Mouse (Mus musculus): ENCODE results near the gene Btbd8. TPM values are rescaled to one million over a fixed set of nuclear protein-coding genes. Genes with fewer than 3 reads are reported as not detected.

The Btbd8 gene
- polyA plus RNA-seq, 1 experiment from 2014 or later: 3.7 TPM

DNA sequence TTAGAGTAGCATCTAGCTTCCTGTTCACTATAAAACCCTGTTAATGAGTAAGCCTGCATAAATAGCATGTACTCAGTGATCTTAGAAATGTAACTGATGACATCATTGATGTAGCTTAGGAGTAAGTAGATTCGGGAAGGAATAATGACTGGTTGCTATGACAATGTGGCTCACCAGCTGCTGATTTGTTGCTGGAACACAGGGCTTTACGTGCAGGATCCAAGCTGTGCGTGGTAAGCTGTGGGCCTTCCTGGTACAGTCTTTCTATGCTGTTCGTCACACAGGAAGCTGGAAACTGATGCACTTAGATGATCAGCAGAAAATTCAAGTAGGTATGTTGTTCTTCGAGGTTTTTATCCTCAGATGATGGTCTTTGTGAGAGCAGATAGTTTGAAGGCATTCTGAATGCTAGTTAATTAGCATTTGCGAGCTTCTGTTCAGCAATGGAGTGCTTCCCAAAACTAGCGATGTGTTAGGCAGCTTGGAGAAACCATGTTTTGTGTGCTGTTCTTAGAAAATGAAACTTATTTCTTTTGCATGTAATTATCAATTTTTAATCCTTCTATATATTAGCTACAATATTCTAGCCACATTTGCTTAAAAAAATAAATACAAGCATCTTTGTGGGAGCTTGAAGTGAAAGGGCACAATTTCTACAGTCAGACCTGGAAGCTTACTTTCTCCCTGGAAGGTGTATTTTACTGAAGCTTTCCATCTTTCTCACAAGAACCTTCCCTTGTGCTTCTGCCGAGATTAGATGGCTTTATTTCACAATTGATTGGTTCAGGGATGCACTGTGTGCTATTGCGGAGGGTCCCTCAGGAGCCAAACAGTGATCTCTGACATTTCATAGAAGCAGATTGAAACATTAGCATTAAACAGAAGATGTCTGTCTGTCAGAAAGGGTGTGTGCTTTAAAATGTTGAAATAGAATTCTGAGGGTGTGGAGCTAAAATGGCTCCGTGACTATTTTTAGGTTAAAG, 60.0 kb downstream of the Btbd8 start:
- Histone ChIP-seq H3K4me3 (no peak overlapping the region), H3K9ac (no peak overlapping the region), H3K9me3 (peaks cover 3% of the 10 kb centered on the region; the same call in 1 of the 2 replicates), H3K27me3 (replicated peaks) (no peaks in the 10 kb centered on the region), H3K36me3 (peaks cover 16% of the 10 kb centered on the region), H3K27ac (replicated peaks) (no peak overlapping the region), H3K4me1 (no peaks in the 10 kb centered on the region), H3K4me2 (no peak overlapping the region)
- WGBS: 74% methylated on average over 10 of the region's 10 CpGs
- ATAC-seq (ENCODE audit: extremely low read depth, insufficient number of reproducible peaks, low FRiP score, low TSS enrichment): no peak

GRCm38 (mm10) chr5:107498806-107499310, 61.1 kb downstream of the Btbd8 start:
- ATAC-seq (ENCODE audit: extremely low read depth, insufficient number of reproducible peaks, low FRiP score, low TSS enrichment): no peak
- 74% methylated on average over 5 of the region's 5 CpGs for WGBS
- Histone ChIP-seq H3K27ac (replicated peaks) (no peak overlapping the region), H3K4me1 (no peaks in the 10 kb centered on the region), H3K27me3 (replicated peaks) (no peaks in the 10 kb centered on the region), H3K4me3 (no peak overlapping the region), H3K4me2 (no peak overlapping the region), H3K9ac (no peak overlapping the region), H3K9me3 (peaks cover 3% of the 10 kb centered on the region; the same call in 1 of the 2 replicates), H3K36me3 (peaks cover 16% of the 10 kb centered on the region)

- H3K4me3 ChIP-seq: no peak overlapping the region
- no peak overlapping the region for H3K27ac ChIP-seq (replicated peaks)
- no peak for ATAC-seq (ENCODE audit: extremely low read depth, insufficient number of reproducible peaks, low FRiP score, low TSS enrichment)
- no peaks in the 10 kb centered on the region for H3K9me3 ChIP-seq
- 86% methylated on average over 5 of the region's 5 CpGs for WGBS
- no peak overlapping the region for H3K9ac ChIP-seq
- H3K27me3 ChIP-seq (replicated peaks): no peaks in the 10 kb centered on the region
- no peak overlapping the region for H3K4me2 ChIP-seq
- H3K36me3 ChIP-seq: peaks cover 16% of the 10 kb centered on the region; the same call in 1 of the 2 replicates
- no peaks in the 10 kb centered on the region for H3K4me1 ChIP-seq
These were observed 62.2 kb downstream of the Btbd8 start for GRCm38 (mm10) chr5:107499891-107500535.

DNA sequence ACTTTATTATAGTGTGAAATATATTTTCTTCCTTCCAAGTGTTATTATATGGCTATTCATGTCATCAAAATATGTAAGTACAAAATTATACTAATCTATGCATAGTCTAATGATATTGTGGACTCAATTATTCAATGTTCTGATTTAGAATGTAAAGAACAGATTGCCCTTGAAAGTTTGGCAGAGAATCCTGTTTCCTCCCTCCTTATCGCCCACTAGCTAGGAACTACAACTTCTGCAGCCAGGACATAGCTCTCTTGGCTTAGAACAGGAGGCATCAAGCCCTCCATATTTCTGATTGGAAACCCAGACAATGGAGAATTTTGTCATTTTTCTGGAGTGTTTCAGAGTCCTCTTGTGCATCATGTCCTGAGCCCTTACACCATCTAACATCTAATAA, 62.9 kb downstream of the Btbd8 start:
- Histone ChIP-seq H3K27me3 (replicated peaks) (no peaks in the 10 kb centered on the region), H3K9ac (no peak overlapping the region), H3K4me2 (no peak overlapping the region), H3K9me3 (no peaks in the 10 kb centered on the region), H3K4me3 (no peak overlapping the region), H3K4me1 (no peaks in the 10 kb centered on the region), H3K36me3 (peaks cover 23% of the 10 kb centered on the region; the same call in 1 of the 2 replicates), H3K27ac (replicated peaks) (no peak overlapping the region)
- WGBS: 80% methylated on average over 1 of the region's 1 CpGs
- no peak for ATAC-seq (ENCODE audit: extremely low read depth, insufficient number of reproducible peaks, low FRiP score, low TSS enrichment)

DNA sequence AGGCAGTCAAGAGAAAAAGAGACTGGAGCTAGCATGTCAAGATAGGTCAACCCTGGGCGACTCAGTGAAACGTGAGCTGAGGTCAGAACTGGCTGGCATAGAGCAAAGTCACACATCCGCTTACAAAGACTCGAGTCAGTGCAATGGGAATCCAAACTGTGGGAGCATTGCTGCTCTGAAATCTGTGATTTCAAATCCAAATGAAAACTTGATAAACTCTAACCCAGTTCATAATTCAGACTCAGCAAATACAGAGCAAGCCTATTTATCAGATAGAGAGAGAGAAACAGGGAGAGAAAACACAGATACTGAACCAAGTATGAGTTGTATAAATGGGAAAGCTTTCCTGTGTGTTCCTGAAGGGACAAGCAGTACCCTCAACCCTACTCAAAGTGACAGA, 69.5 kb downstream of the Btbd8 start, which contains the start of gene Gm42669:
Gene Gm42669, plus strand, starts transcription at position 301 of the 400 bp plus-strand sequence.
- no peak within 1 kb of the TSS for H3K4me3 ChIP-seq
- 68% methylated on average over 4 of the region's 4 CpGs for WGBS
- no peaks in the 10 kb centered on the region for H3K4me1 ChIP-seq
- no peaks in the 10 kb centered on the region for H3K9me3 ChIP-seq
- H3K36me3 ChIP-seq: peaks cover 29% of the 10 kb centered on the region
- no peak within 1 kb of the TSS for H3K4me2 ChIP-seq
- no peaks in the 10 kb centered on the region for H3K27me3 ChIP-seq (replicated peaks)
- no peak within 1 kb of the TSS for H3K9ac ChIP-seq
- no peak within 1 kb of the TSS for H3K27ac ChIP-seq (replicated peaks)
- no peak for ATAC-seq (ENCODE audit: extremely low read depth, insufficient number of reproducible peaks, low FRiP score, low TSS enrichment)

- WGBS: 73% methylated on average over 10 of the region's 10 CpGs
- H3K4me1 ChIP-seq: no peaks in the 10 kb centered on the region
- no peaks in the 10 kb centered on the region for H3K27me3 ChIP-seq (replicated peaks)
- H3K27ac ChIP-seq (replicated peaks): no peak overlapping the region
- no peak overlapping the region for H3K9ac ChIP-seq
- peaks cover 14% of the 10 kb centered on the region; the same call in 1 of the 2 replicates for H3K36me3 ChIP-seq
- H3K4me3 ChIP-seq: no peak overlapping the region
- no peaks in the 10 kb centered on the region for H3K9me3 ChIP-seq
- ATAC-seq (ENCODE audit: extremely low read depth, insufficient number of reproducible peaks, low FRiP score, low TSS enrichment): no peak
- no peak overlapping the region for H3K4me2 ChIP-seq
These were observed 72.7 kb downstream of the Btbd8 start for GRCm38 (mm10) chr5:107510503-107510902.

DNA sequence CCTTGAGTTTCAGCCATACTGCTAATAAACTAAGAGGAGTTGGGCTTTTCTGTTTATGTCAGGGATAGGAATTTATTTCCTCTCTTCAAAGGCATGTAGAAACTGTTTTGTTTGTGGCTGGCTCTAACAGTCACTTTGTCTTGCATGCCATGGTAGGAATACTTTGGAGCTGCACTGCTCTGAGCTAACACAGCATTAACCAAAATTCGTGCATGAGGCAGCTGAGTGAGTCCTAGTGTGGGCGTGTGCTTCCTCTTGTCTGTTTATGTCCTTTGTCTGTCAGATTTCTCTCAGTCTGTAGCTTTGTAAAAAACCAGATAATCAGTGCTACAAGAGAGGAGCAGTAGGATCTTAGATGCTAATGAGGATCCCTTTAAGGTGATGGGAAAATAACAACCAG, 73.5 kb downstream of the Btbd8 start:
- Histone ChIP-seq H3K4me3 (no peak overlapping the region), H3K27ac (replicated peaks) (no peak overlapping the region), H3K9me3 (no peaks in the 10 kb centered on the region), H3K4me2 (no peak overlapping the region), H3K27me3 (replicated peaks) (no peaks in the 10 kb centered on the region), H3K36me3 (peaks cover 12% of the 10 kb centered on the region; the same call in 1 of the 2 replicates), H3K9ac (no peak overlapping the region), H3K4me1 (no peaks in the 10 kb centered on the region)
- 59% methylated on average over 2 of the region's 2 CpGs for WGBS
- no peak for ATAC-seq (ENCODE audit: extremely low read depth, insufficient number of reproducible peaks, low FRiP score, low TSS enrichment)

DNA sequence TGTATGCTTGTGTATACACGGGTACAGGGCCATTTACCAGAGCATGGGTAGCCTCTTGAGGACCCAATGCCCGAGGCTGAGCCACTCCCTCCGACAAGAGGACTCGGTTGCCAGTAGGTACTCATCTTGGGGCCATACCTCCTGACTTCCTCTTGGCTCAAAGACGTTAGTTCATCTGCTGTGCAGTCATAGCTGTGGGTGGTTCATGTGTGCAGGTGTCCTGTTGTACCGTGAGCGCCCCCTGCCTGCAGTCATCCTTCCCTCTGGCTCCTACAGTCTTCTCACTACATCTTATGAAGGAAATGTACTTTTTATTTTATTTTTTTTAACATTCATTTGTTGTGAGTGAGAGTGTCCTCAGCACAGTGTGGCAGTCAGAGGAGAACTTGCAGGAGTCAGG, 75.8 kb downstream of the Btbd8 start:
- no peaks in the 10 kb centered on the region for H3K4me1 ChIP-seq
- H3K9ac ChIP-seq: no peak overlapping the region
- H3K36me3 ChIP-seq: no peaks in the 10 kb centered on the region
- H3K4me3 ChIP-seq: no peak overlapping the region
- no peak overlapping the region for H3K27ac ChIP-seq (replicated peaks)
- no peaks in the 10 kb centered on the region for H3K9me3 ChIP-seq
- no peaks in the 10 kb centered on the region for H3K27me3 ChIP-seq (replicated peaks)
- no peak overlapping the region for H3K4me2 ChIP-seq
- WGBS: 48% methylated on average over 7 of the region's 7 CpGs
- ATAC-seq (ENCODE audit: extremely low read depth, insufficient number of reproducible peaks, low FRiP score, low TSS enrichment): no peak

DNA sequence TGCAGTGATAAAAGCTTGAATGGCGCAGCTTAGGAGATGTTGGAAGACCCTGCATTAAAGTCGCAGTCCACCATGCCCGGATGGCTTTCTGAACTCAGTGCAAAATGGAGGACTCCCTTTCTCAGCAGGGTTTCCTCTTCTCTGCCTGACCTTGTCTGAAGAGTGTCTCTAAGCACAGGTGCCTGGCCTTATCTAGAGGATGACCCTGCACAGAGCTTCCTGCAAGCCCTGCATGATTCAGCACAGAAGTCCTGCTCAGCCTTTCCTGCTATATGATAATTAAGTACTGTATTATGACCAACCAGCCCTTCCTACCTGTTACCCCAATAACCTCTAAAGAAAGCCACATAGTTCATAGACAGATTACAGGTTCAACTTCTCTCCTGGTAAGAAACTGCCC, 77.7 kb downstream of the Btbd8 start:
- 83% methylated on average over 3 of the region's 3 CpGs for WGBS
- no peaks in the 10 kb centered on the region for H3K4me1 ChIP-seq
- no peak overlapping the region for H3K27ac ChIP-seq (replicated peaks)
- H3K4me3 ChIP-seq: no peak overlapping the region
- ATAC-seq (ENCODE audit: extremely low read depth, insufficient number of reproducible peaks, low FRiP score, low TSS enrichment): no peak
- no peaks in the 10 kb centered on the region for H3K27me3 ChIP-seq (replicated peaks)
- H3K4me2 ChIP-seq: no peak overlapping the region
- no peaks in the 10 kb centered on the region for H3K9me3 ChIP-seq
- H3K36me3 ChIP-seq: no peaks in the 10 kb centered on the region
- H3K9ac ChIP-seq: no peak overlapping the region

- no peak for ATAC-seq (ENCODE audit: extremely low read depth, insufficient number of reproducible peaks, low FRiP score, low TSS enrichment)
- whole genome bisulfite sequencing: 78% methylated on average over 1 of the region's 1 CpGs
These were observed 78.3 kb downstream of the Btbd8 start for GRCm38 (mm10) chr5:107516087-107516486.

GRCm38 (mm10) chr5:107518602-107519001, 80.8 kb downstream of the Btbd8 start:
- WGBS: 88% methylated on average over 4 of the region's 4 CpGs
- no peak for ATAC-seq (ENCODE audit: extremely low read depth, insufficient number of reproducible peaks, low FRiP score, low TSS enrichment)
- H3K4me2 ChIP-seq: no peak overlapping the region

More at GRCm38 (mm10) chr5:107516087-107516486, 78.3 kb downstream of the Btbd8 start:
- Histone ChIP-seq H3K4me1 (no peaks in the 10 kb centered on the region), H3K36me3 (no peaks in the 10 kb centered on the region), H3K4me2 (no peak overlapping the region), H3K27me3 (replicated peaks) (no peaks in the 10 kb centered on the region), H3K9me3 (no peaks in the 10 kb centered on the region), H3K27ac (replicated peaks) (no peak overlapping the region), H3K4me3 (no peak overlapping the region), H3K9ac (no peak overlapping the region)

More at GRCm38 (mm10) chr5:107518602-107519001, 80.8 kb downstream of the Btbd8 start:
- Histone ChIP-seq H3K36me3 (no peaks in the 10 kb centered on the region), H3K9me3 (no peaks in the 10 kb centered on the region), H3K27ac (replicated peaks) (no peak overlapping the region), H3K4me3 (no peak overlapping the region), H3K9ac (no peak overlapping the region), H3K27me3 (replicated peaks) (no peaks in the 10 kb centered on the region), H3K4me1 (no peaks in the 10 kb centered on the region)

Data from heart, embryonic 13.5 days (tissue).